Mouse (Mus musculus) forebrain, postnatal 0 days (tissue): ENCODE measurements at regions not wholly inside any gene's neighbourhood (a gene's known extent, or its start where the extent isn't known, plus 50 kb on each side); places are given as distances from the start of the nearest gene placed in this dataset.

ENCODE experiments used
- ATAC-seq: fragments of 200-750 bp; cut with Nextera tagmentation; 2 replicates; pipeline ENCODE4 v1.8.0; 2017; ENCODE audit warnings: mild to moderate bottlenecking, moderate library complexity
- DNase-seq: peaks from one replicate; pipeline ENCODE4 v3.0.0-alpha.2; 2015
- H3K27ac ChIP-seq: fragments of 300-500 bp; sonication (generic); 2 replicates; pipeline ENCODE4 v1.5.1; 2014; ENCODE audit warnings: low read depth, mild to moderate bottlenecking, antibody characterized with exemption, low read length, moderate library complexity, mixed read lengths
- H3K27me3 ChIP-seq: fragments of 300-500 bp; sonication (generic); 2 replicates; pipeline ENCODE4 v1.6.1; 2014; ENCODE audit warnings: mild to moderate bottlenecking, low read length, mixed read lengths; ENCODE audit not compliant: insufficient read depth
- H3K36me3 ChIP-seq: fragments of 300-500 bp; sonication (generic); 2 replicates; pipeline ENCODE4 v1.6.1; 2014; ENCODE audit warnings: mild to moderate bottlenecking, moderate library complexity; ENCODE audit not compliant: insufficient read depth
- H3K4me1 ChIP-seq: fragments of 300-500 bp; sonication (generic); 2 replicates; pipeline ENCODE4 v1.6.1; 2014; ENCODE audit warnings: antibody characterized with exemption; ENCODE audit not compliant: insufficient read depth
- H3K4me2 ChIP-seq: fragments of 300-500 bp; sonication (generic); 2 replicates; pipeline ENCODE4 v1.6.1; 2014; ENCODE audit warnings: low read depth, mild to moderate bottlenecking, moderate library complexity
- H3K4me3 ChIP-seq: fragments of 300-500 bp; sonication (generic); 2 replicates; pipeline ENCODE4 v1.5.1; 2014; ENCODE audit warnings: low read depth, low read length, mixed read lengths
- H3K9ac ChIP-seq: fragments of 300-500 bp; sonication (generic); 2 replicates; pipeline ENCODE4 v1.6.1; 2014; ENCODE audit warnings: mild to moderate bottlenecking
- H3K9me3 ChIP-seq: fragments of 300-500 bp; sonication (generic); 2 replicates; pipeline ENCODE4 v1.6.1; 2016; ENCODE audit warnings: low read length
- CTCF ChIP-seq: sonication (generic); IDR thresholded peaks from 2 replicates; pipeline ENCODE4 v1.5.1; 2016; ENCODE audit warnings: antibody characterized with exemption, control low read depth, low read depth
- WGBS: fragments of 180-500 bp; shearing (Covaris S2); extraction: QIAGEN DNeasy Blood & Tissue Kit; methylation state at CpG from one replicate; pipeline ENCODE4 v1.1.7; 2014; 5-methylcytosine and 5-hydroxymethylcytosine counted together

GRCm38 (mm10) chr17:94012386-94012785 is 737.4 kb downstream of the Mettl4 start:
- H3K4me2 ChIP-seq: no peak overlapping the region
- no peaks in the 10 kb centered on the region for H3K36me3 ChIP-seq
- no peak overlapping the region for H3K4me3 ChIP-seq
- no peaks in the 10 kb centered on the region for H3K4me1 ChIP-seq
- ATAC-seq (no peak), DNase-seq (no peak)
- whole genome bisulfite sequencing: 92% methylated on average over 2 of the region's 2 CpGs
- no peaks in the 10 kb centered on the region for H3K27me3 ChIP-seq
- TF ChIP-seq CTCF: no peak
- H3K9me3 ChIP-seq: no peaks in the 10 kb centered on the region
- H3K27ac ChIP-seq: no peak overlapping the region
- H3K9ac ChIP-seq: no peak overlapping the region

GRCm38 (mm10) chr17:94002095-94002494 is 747.7 kb downstream of the Mettl4 start:
- DNase-seq (no peak), ATAC-seq (no peak)
- 66% methylated on average over 4 of the region's 4 CpGs for WGBS
- no peak overlapping the region for H3K4me3 ChIP-seq
- H3K27ac ChIP-seq: no peak overlapping the region
- no peaks in the 10 kb centered on the region for H3K27me3 ChIP-seq
- H3K4me2 ChIP-seq: no peak overlapping the region
- no peak for TF ChIP-seq CTCF
- H3K4me1 ChIP-seq: no peaks in the 10 kb centered on the region
- no peaks in the 10 kb centered on the region for H3K9me3 ChIP-seq
- H3K36me3 ChIP-seq: no peaks in the 10 kb centered on the region
- H3K9ac ChIP-seq: no peak overlapping the region

- ATAC-seq: no peak
- TF ChIP-seq CTCF: no peak
- no peak overlapping the region for H3K4me2 ChIP-seq
- H3K4me1 ChIP-seq: no peaks in the 10 kb centered on the region
- H3K9me3 ChIP-seq: no peaks in the 10 kb centered on the region
- H3K4me3 ChIP-seq: no peak overlapping the region
- H3K27me3 ChIP-seq: no peaks in the 10 kb centered on the region
- no peak for DNase-seq
- no peak overlapping the region for H3K9ac ChIP-seq
- H3K36me3 ChIP-seq: no peaks in the 10 kb centered on the region
- H3K27ac ChIP-seq: no peak overlapping the region
Measured at GRCm38 (mm10) chr17:94001515-94001914, 748.3 kb downstream of the Mettl4 start.

GRCm38 (mm10) chr17:93986932-93987331 is 762.9 kb downstream of the Mettl4 start:
- ATAC-seq (no peak), DNase-seq (no peak)
- WGBS: 86% methylated on average over 2 of the region's 2 CpGs
- Histone ChIP-seq H3K27me3 (no peaks in the 10 kb centered on the region), H3K9ac (no peak overlapping the region), H3K27ac (no peak overlapping the region), H3K4me2 (no peak overlapping the region), H3K9me3 (no peaks in the 10 kb centered on the region), H3K4me1 (no peaks in the 10 kb centered on the region), H3K36me3 (no peaks in the 10 kb centered on the region), H3K4me3 (no peak overlapping the region)
- TF ChIP-seq CTCF: no peak
